Mouse (Mus musculus) mouse embryonic stem cell (cell line): ENCODE results near the gene Mmd2.

Experiments used
- in situ Hi-C, 2 experiments: fragments of 300-500 bp; cut with MboI; formaldehyde crosslinking; loops; 1 replicate in 1 of 2; 3 replicates in 1 of 2; pipeline ENCODE4 v1.14.3; 2019 to 2020; ENCODE audit warnings: low sequenced_read_pairs in 2 of 2, low pct_unique_long_range_greater_than_20kb in 1 of 2, mixed read lengths in 1 of 2; ENCODE audit not compliant: unreplicated experiment in 1 of 2

The Mmd2 gene

GRCm38 (mm10) chr5:142608259-142608988 is at the start of gene Mmd2:
TSS of gene Mmd2 (minus strand) at chr5:142608800.
- in situ Hi-C loops: no loop called here

- in situ Hi-C loops: no loop called here
Measured at GRCm38 (mm10) chr5:142652266-142652665, 43.7 kb upstream of the Mmd2 start.

GRCm38 (mm10) chr5:142650794-142651497 is 42.3 kb upstream of the Mmd2 start:
- in situ Hi-C loops: no loop called here

- in situ Hi-C loops: no loop called here
Measured at GRCm38 (mm10) chr5:142650390-142650789, 41.8 kb upstream of the Mmd2 start.

- in situ Hi-C loops: no loop called here
Measured at GRCm38 (mm10) chr5:142649460-142650050, 41.0 kb upstream of the Mmd2 start.

GRCm38 (mm10) chr5:142648162-142648561 is 39.6 kb upstream of the Mmd2 start:
- in situ Hi-C loops: no loop called here

GRCm38 (mm10) chr5:142641331-142642051 is 32.9 kb upstream of the Mmd2 start:
- in situ Hi-C loops: no loop called here

GRCm38 (mm10) chr5:142640088-142640487 is 31.5 kb upstream of the Mmd2 start:
- in situ Hi-C loops: no loop called here

- in situ Hi-C loops: no loop called here
Measured at GRCm38 (mm10) chr5:142637823-142638222, 29.2 kb upstream of the Mmd2 start.

- in situ Hi-C loops: no loop called here
Measured at GRCm38 (mm10) chr5:142630224-142630623, 21.6 kb upstream of the Mmd2 start.

- in situ Hi-C loops: no loop called here
Measured at GRCm38 (mm10) chr5:142629663-142630025, 21.0 kb upstream of the Mmd2 start.

- in situ Hi-C loops: no loop called here
Measured at GRCm38 (mm10) chr5:142628726-142629662, 20.4 kb upstream of the Mmd2 start.

- in situ Hi-C loops: no loop called here
Measured at GRCm38 (mm10) chr5:142627398-142627797, 18.8 kb upstream of the Mmd2 start, which contains the start of gene Wipi2. TSS of gene Wipi2 (plus strand) at chr5:142627698.

GRCm38 (mm10) chr5:142623080-142623479 is 14.5 kb upstream of the Mmd2 start:
- in situ Hi-C loops: no loop called here

- in situ Hi-C loops: no loop called here
Measured at GRCm38 (mm10) chr5:142622134-142622533, 13.5 kb upstream of the Mmd2 start.

GRCm38 (mm10) chr5:142621421-142621820 is 12.8 kb upstream of the Mmd2 start:
- in situ Hi-C loops: no loop called here

- in situ Hi-C loops: loop anchor here (5.0 to 10.0 kb wide), 2 partner anchors 43 to 135 kb away; no protein-coding TSS in a partner anchor
Measured at GRCm38 (mm10) chr5:142619866-142620265, 11.3 kb upstream of the Mmd2 start.

- in situ Hi-C loops: loop anchor here (5.0 to 10.0 kb wide), 2 partner anchors 39 to 132 kb away; no protein-coding TSS in a partner anchor
Measured at GRCm38 (mm10) chr5:142616326-142616725, 7.7 kb upstream of the Mmd2 start.
